Mouse (Mus musculus): Measurements from ENCODE around the gene Gm49403. TPM values are rescaled to one million over a fixed set of nuclear protein-coding genes. Genes with fewer than 3 reads are reported as not detected.

Gene Gm49403
- not detected in 2 replicates for polyA plus RNA-seq (2021; fragmentation: Nextera tagmentation)
- long read RNA-seq, experiment 1: 0 reads
- long read RNA-seq, experiment 2: 0 reads

DNA sequence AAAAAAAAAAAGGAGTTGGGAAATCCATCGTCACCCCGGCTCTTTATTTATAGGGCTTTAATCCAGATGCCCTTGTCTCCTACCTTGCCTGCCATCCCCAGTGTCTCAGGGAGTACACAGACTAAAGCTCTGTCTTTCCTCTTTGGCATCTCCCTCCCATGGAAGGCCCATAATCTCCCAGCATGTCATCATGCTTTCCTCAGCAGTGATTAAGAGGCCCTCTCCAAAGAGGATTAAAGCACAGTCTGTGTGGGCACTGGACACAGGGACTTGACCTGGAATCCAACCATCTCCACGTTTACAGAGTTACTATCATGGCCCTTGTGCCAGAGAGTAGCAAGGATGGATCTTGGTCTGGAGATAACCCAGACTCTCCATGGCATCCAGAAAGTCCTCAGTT lies at the start of gene Gm49403, which contains the start of gene Lbhd1:
TSS of gene Gm49403 (plus strand) at position 315 of the 400 bp plus-strand sequence.
TSS of gene Lbhd1 (plus strand) at position 117 of the 400 bp plus-strand sequence.

GRCm38 (mm10) chr19:8837251-8837791 lies 46.4 kb upstream of the Gm49403 start, which contains the start of gene Bscl2:
Bscl2 (plus strand) TSS chr19:8837467.

GRCm38 (mm10) chr19:8839103-8839907 lies 44.4 kb upstream of the Gm49403 start, which contains the start of gene Gng3:
Gng3 (minus strand) TSS chr19:8839194.

GRCm38 (mm10) chr19:8850402-8850901 lies 33.3 kb upstream of the Gm49403 start, which contains the start of gene Lrrn4cl:
Lrrn4cl (plus strand) TSS chr19:8850768.

DNA sequence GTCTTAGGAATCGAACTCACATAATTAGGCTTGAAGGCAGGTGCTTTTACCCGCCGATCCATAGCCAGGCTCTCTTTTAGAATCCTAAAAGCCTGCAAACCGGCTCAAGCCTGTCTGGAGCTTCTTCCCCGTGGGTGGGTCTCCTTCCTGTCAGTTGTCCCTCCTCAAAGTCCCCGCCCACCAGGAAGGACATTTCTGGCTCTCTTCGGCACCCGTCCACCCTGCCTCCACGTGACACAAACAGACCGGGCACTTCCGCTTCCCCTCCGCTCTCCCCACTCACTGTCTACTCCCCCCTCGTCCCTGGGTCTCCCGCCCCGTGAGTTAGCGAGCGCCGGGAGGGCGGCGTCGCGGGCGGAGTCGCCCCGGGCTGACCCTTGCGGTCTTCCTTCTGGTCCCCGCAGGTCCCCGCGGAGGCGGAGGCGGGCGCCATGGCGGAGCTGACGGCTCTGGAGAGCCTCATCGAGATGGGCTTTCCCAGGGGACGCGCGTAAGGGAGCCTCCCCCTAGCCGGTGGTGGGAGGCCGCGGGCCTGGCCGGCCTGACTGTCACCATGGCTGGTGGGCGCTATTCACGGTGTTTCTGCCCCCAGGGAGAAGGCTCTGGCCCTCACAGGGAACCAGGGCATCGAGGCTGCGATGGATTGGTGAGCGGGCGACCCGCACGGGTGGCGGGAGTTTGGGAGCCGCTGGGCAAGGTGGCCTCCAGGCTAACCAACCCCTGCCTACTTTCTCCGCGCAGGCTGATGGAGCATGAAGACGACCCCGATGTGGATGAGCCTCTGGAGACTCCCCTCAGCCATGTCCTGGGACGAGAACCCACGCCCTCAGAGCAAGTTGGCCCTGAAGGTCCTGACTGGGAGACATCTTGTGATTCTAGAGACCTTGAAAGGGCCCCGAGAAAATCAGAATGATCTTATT lies 12.2 kb upstream of the Gm49403 start, which contains the start of gene Ubxn1:
TSS of gene Ubxn1 (plus strand) at position 230 of the 920 bp plus-strand sequence.

GRCm38 (mm10) chr19:8880311-8881033 lies 3.3 kb upstream of the Gm49403 start, which contains the start of gene Uqcc3:
Uqcc3 (minus strand) TSS chr19:8880923.

GRCm38 (mm10) chr19:8888511-8889385 lies 5.0 kb downstream of the Gm49403 start, which contains the start of the genes 1810009A15Rik and Gm49416:
1810009A15Rik (plus strand) TSS chr19:8888853.
Gm49416 (plus strand) TSS chr19:8888926.

DNA sequence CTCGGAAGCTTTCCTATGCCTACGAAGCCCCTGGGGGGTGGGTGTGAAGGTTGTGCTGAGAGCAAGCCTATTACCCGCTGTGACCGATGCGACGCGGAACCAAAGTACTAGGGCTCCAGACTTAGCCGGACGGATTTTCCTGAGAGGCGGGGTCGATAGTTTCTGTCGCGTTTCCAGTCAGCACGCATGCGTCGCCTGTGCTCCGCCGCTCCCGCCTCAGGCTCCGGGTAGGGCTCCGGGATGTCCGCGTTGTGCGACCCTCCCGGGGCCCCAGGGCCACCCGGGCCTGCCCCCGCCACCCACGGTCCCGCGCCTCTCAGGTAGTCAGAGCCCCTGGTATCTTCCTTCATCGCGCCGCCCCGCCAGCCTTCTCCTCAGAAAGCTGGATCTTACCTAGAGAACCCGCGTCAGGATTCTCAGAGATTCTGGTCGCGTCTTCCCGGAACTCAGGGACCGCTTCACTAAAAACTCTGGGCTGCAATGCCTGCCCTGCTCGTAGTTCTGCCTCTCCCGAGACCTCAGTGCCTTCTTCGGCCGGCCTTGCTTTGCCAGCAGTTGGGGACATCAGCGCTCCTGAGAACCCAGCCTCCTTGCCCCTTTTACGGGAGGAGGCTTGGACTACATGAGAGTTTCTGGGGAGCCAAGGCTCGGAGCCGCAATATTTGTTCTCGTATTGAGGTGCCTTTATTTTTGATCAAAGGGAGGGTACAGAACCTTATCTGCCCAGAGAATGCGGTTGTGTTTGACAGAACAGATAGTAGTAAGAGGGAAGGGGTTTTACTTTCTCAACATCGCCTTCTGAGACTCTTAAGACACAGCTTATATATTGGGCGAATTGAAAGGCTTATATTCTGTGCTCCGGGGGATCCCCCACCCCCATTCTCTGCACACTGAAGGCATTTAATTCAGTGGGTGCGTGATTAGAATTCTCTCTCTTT lies 9.4 kb downstream of the Gm49403 start, which contains the start of gene Ints5:
TSS of gene Ints5 (plus strand) at position 177 of the 938 bp plus-strand sequence.

GRCm38 (mm10) chr19:8897865-8898495 lies 14.2 kb downstream of the Gm49403 start, which contains the start of gene Ganab:
Ganab (plus strand) TSS chr19:8898071.

GRCm38 (mm10) chr19:8920073-8920736 lies 36.5 kb downstream of the Gm49403 start, which contains the start of gene B3gat3:
B3gat3 (plus strand) TSS chr19:8920374.

GRCm38 (mm10) chr19:8929224-8930088 lies 45.7 kb downstream of the Gm49403 start, which contains the start of the genes Rom1 and Eml3:
Rom1 (minus strand) TSS chr19:8929356.
Eml3 (plus strand) TSS chr19:8929552.

Other genes with a start within 250 kb of the Gm49403 start
- 41.2 and 88.0 TPM in 2 replicates for gene Chrm1, start 220.1 kb upstream of the Gm49403 start, polyA plus RNA-seq (2021; fragmentation: Nextera tagmentation)
- 169 and 178 TPM in 2 replicates for gene Slc3a2, start 160.6 kb upstream of the Gm49403 start, polyA plus RNA-seq (2021; fragmentation: Nextera tagmentation)
- gene Wdr74, start 148.1 kb upstream of the Gm49403 start, polyA plus RNA-seq (2021; fragmentation: Nextera tagmentation): 57.2 and 64.9 TPM in 2 replicates
- gene 1700092M07Rik, start 143.2 kb upstream of the Gm49403 start, polyA plus RNA-seq (2021; fragmentation: Nextera tagmentation): not detected in 2 replicates
- gene Stx5a, start 142.5 kb upstream of the Gm49403 start, polyA plus RNA-seq (2021; fragmentation: Nextera tagmentation): 33.4 and 33.5 TPM in 2 replicates
- gene Nxf1, start 126.9 kb upstream of the Gm49403 start, polyA plus RNA-seq (2021; fragmentation: Nextera tagmentation): 23.9 and 27.6 TPM in 2 replicates
- gene Tmem223, start 112.9 kb upstream of the Gm49403 start, polyA plus RNA-seq (2021; fragmentation: Nextera tagmentation): 234 and 250 TPM in 2 replicates
- 28.2 and 37.0 TPM in 2 replicates for gene Tmem179b, start 109.5 kb upstream of the Gm49403 start, polyA plus RNA-seq (2021; fragmentation: Nextera tagmentation)
- 11.5 and 16.0 TPM in 2 replicates for gene Taf6l, start 97.5 kb upstream of the Gm49403 start, polyA plus RNA-seq (2021; fragmentation: Nextera tagmentation)
- 224 and 251 TPM in 2 replicates for gene Polr2g, start 85.4 kb upstream of the Gm49403 start, polyA plus RNA-seq (2021; fragmentation: Nextera tagmentation)
- 2.2 and 3.2 TPM in 2 replicates for gene Zbtb3, start 81.4 kb upstream of the Gm49403 start, polyA plus RNA-seq (2021; fragmentation: Nextera tagmentation)
- gene Ttc9c, start 64.6 kb upstream of the Gm49403 start, polyA plus RNA-seq (2021; fragmentation: Nextera tagmentation): 22.4 and 24.7 TPM in 2 replicates
- 5.9 and 11.9 TPM in 2 replicates for gene Hnrnpul2, start 63.9 kb upstream of the Gm49403 start, polyA plus RNA-seq (2021; fragmentation: Nextera tagmentation)
- gene AC129217.1, start 54.2 kb upstream of the Gm49403 start, polyA plus RNA-seq (2021; fragmentation: Nextera tagmentation): not detected in 2 replicates
- 80.3 and 99.9 TPM in 2 replicates for gene Bscl2, start 46.5 kb upstream of the Gm49403 start, polyA plus RNA-seq (2021; fragmentation: Nextera tagmentation)
- 271 and 278 TPM in 2 replicates for gene Gng3, start 44.7 kb upstream of the Gm49403 start, polyA plus RNA-seq (2021; fragmentation: Nextera tagmentation)
- 0.28 and 0.50 TPM in 2 replicates for gene Lrrn4cl, start 33.2 kb upstream of the Gm49403 start, polyA plus RNA-seq (2021; fragmentation: Nextera tagmentation)
- gene Ubxn1, start 12.4 kb upstream of the Gm49403 start, polyA plus RNA-seq (2021; fragmentation: Nextera tagmentation): 157 and 163 TPM in 2 replicates
- gene Uqcc3, start 3.0 kb upstream of the Gm49403 start, polyA plus RNA-seq (2021; fragmentation: Nextera tagmentation): 68.8 and 84.0 TPM in 2 replicates
- gene Lbhd1, start 198 bp upstream of the Gm49403 start, polyA plus RNA-seq (2021; fragmentation: Nextera tagmentation): 9.7 and 11.2 TPM in 2 replicates
- gene 1810009A15Rik, start 4.9 kb downstream of the Gm49403 start, polyA plus RNA-seq (2021; fragmentation: Nextera tagmentation): 71.4 and 81.8 TPM in 2 replicates
- 5.9 and 13.0 TPM in 2 replicates for gene Gm49416, start 5.0 kb downstream of the Gm49403 start, polyA plus RNA-seq (2021; fragmentation: Nextera tagmentation)
- 6.4 and 8.5 TPM in 2 replicates for gene Ints5, start 9.1 kb downstream of the Gm49403 start, polyA plus RNA-seq (2021; fragmentation: Nextera tagmentation)
- 15.2 and 19.0 TPM in 2 replicates for gene Ganab, start 14.1 kb downstream of the Gm49403 start, polyA plus RNA-seq (2021; fragmentation: Nextera tagmentation)
- 49.0 and 67.5 TPM in 2 replicates for gene B3gat3, start 36.4 kb downstream of the Gm49403 start, polyA plus RNA-seq (2021; fragmentation: Nextera tagmentation)
- gene Rom1, start 45.4 kb downstream of the Gm49403 start, polyA plus RNA-seq (2021; fragmentation: Nextera tagmentation): 4.9 and 6.0 TPM in 2 replicates
- gene Eml3, start 45.6 kb downstream of the Gm49403 start, polyA plus RNA-seq (2021; fragmentation: Nextera tagmentation): 3.1 and 4.0 TPM in 2 replicates
- 20.4 and 23.0 TPM in 2 replicates for gene Mta2, start 57.9 kb downstream of the Gm49403 start, polyA plus RNA-seq (2021; fragmentation: Nextera tagmentation)
- gene Tut1, start 69.9 kb downstream of the Gm49403 start, polyA plus RNA-seq (2021; fragmentation: Nextera tagmentation): 10.3 and 11.3 TPM in 2 replicates
- 432 and 459 TPM in 2 replicates for gene Eef1g, start 83.1 kb downstream of the Gm49403 start, polyA plus RNA-seq (2021; fragmentation: Nextera tagmentation)
- gene Ahnak, start 105.4 kb downstream of the Gm49403 start, polyA plus RNA-seq (2021; fragmentation: Nextera tagmentation): 4.5 and 4.9 TPM in 2 replicates
- not detected in 2 replicates for gene Scgb1a1, start 204.0 kb downstream of the Gm49403 start, polyA plus RNA-seq (2021; fragmentation: Nextera tagmentation)

Data from left cerebral cortex, adult 6 months (tissue).